Mouse (Mus musculus) MEL (cell line): ENCODE data around the gene Fryl.

Experiments used
- CHD1 ChIP-seq: IDR thresholded peaks from 2 replicates; pipeline ENCODE4 v1.6.1; 2012; ENCODE audit warnings: low read depth, mild to moderate bottlenecking, inconsistent platforms, low read length, improper control_type of control experiment
- CTCF ChIP-seq, 3 experiments: IDR thresholded peaks in 2 of 3; conservative IDR thresholded peaks in 1 of 3; 2 replicates each; pipeline ENCODE4 v1.5.1; 2011 to 2012; ENCODE audit warnings: low read length in 3 of 3, low read depth in 2 of 3, mild to moderate bottlenecking in 2 of 3, improper control_type of control experiment in 1 of 3, inconsistent platforms in 1 of 3, mixed read lengths in 1 of 3, moderate library complexity in 1 of 3; ENCODE audit not compliant: control insufficient read depth in 1 of 3, insufficient read depth in 1 of 3, poor library complexity in 1 of 3, severe bottlenecking in 1 of 3
- MAX ChIP-seq: IDR thresholded peaks from 2 replicates; pipeline ENCODE4 v1.6.1; 2011; ENCODE audit warnings: low read length, improper control_type of control experiment
- MAZ ChIP-seq: IDR thresholded peaks from 2 replicates; pipeline ENCODE4 v1.6.1; 2012; ENCODE audit warnings: low read depth, mild to moderate bottlenecking, inconsistent platforms, low read length, improper control_type of control experiment
- NELFE ChIP-seq: IDR thresholded peaks from 2 replicates; pipeline ENCODE4 v1.6.1; 2011; ENCODE audit warnings: low read depth, low read length, improper control_type of control experiment
- POLR2A ChIP-seq, 2 experiments: IDR thresholded peaks; 2 replicates each; pipeline ENCODE4 v1.6.1; 2011 to 2012; ENCODE audit warnings: low read length in 2 of 2, mild to moderate bottlenecking in 2 of 2, control low read depth in 1 of 2, improper control_type of control experiment in 1 of 2, low read depth in 1 of 2, moderate library complexity in 1 of 2; ENCODE audit not compliant: control insufficient read depth in 1 of 2, insufficient read depth in 1 of 2, poor library complexity in 1 of 2
- TAL1 ChIP-seq: IDR thresholded peaks from 2 replicates; pipeline ENCODE4 v1.6.1; 2012; ENCODE audit warnings: mild to moderate bottlenecking, inconsistent platforms, low read length, moderate library complexity, mixed read lengths
- TCF12 ChIP-seq: IDR thresholded peaks from 2 replicates; pipeline ENCODE4 v1.6.1; 2014; ENCODE audit warnings: low read depth, mild to moderate bottlenecking, inconsistent platforms, low read length, improper control_type of control experiment, moderate library complexity

GRCm38 (mm10) chr5:73023801-73024200 lies 232.6 kb downstream of the Fryl start:
- TF ChIP-seq NELFE (no peak), CTCF (IDR thresholded peaks at IDR 0.05 in 2 of 3, conservative IDR thresholded peaks at IDR 0.05 in 1 of 3; ENCODE audit: control insufficient read depth in 1 of 3, insufficient read depth in 1 of 3, low read depth in 2 of 3, low read length in 3 of 3, poor library complexity in 1 of 3, severe bottlenecking in 1 of 3) (no peak), CHD1 (no peak), POLR2A (IDR thresholded peaks at IDR 0.05; ENCODE audit: control insufficient read depth in 1 of 2, insufficient read depth in 1 of 2, low read depth in 1 of 2, low read length in 2 of 2, poor library complexity in 1 of 2) (no peak), MAX (no peak), TAL1 (no peak), TCF12 (no peak), MAZ (no peak)
